Mouse (Mus musculus): ENCODE measurements around the gene Hacl1.

DNA sequence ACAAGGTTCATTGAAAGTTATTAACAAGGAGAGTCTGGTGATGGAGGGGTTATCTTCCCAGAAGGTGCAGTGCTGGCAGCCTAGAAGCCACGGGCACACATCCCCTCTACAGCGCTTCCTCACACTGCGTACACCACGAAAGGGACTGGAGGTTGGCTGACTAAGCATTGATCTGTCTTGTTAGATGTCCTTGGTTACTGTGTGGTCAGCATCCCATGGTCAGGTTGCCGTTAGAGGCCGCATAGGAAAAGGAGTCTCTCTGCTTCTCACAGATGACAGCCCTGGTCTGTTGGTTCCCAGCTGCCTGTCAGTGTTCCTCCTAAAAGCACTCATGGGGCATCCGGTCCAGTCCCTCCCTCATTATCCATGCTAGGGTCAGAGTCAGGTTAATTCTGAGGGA lies 10.1 kb upstream of the Hacl1 start:
- TF ChIP-seq POLR2A (IDR thresholded peaks at IDR 0.05; ENCODE audit: low read depth, low read length) (no peak), CTCF (IDR thresholded peaks at IDR 0.05; ENCODE audit: extremely low read depth, insufficient read length, insufficient replicate concordance, low read depth, low read length) (no peak)

Measured in small intestine, adult 2 months (tissue).